Mouse (Mus musculus): ENCODE measurements around the gene Gls. TPM values are rescaled to one million over a fixed set of nuclear protein-coding genes. Genes with fewer than 3 reads are reported as not detected.

Gls gene
- polyA plus RNA-seq (2016; fragmentation: Nextera tagmentation; extraction: Ambion mirVana): 13.8 and 14.0 TPM in 2 replicates

GRCm38 (mm10) chr1:52233143-52233713 lies at the start of gene Gls:
Gene Gls (minus strand): TSS chr1:52233232.
- H3K36me3 ChIP-seq: no peaks in the 10 kb centered on the region
- no peaks in the 10 kb centered on the region for H3K9me3 ChIP-seq (replicated peaks)
- peak within 1 kb of the TSS; percentile 96 for H3K27ac ChIP-seq (replicated peaks)
- H3K4me1 ChIP-seq: peaks cover 26% of the 10 kb centered on the region
- H3K27me3 ChIP-seq (ENCODE audit: low read depth, poor library complexity, severe bottlenecking): peaks cover 12% of the 10 kb centered on the region
- H3K4me3 ChIP-seq: peak within 1 kb of the TSS; percentile 92
- under 1% methylated on average over 46 of the region's 46 CpGs for WGBS
- peak; percentile 96 for DNase-seq (ENCODE audit: low spot score)

GRCm38 (mm10) chr1:52279831-52280595 lies 47.0 kb upstream of the Gls start:
- DNase-seq (ENCODE audit: low spot score): no peak
- 64% methylated on average over 7 of the region's 7 CpGs for WGBS
- no peaks in the 10 kb centered on the region; the same call in 1 of the 2 replicates for H3K4me1 ChIP-seq
- no peaks in the 10 kb centered on the region for H3K27me3 ChIP-seq (ENCODE audit: low read depth, poor library complexity, severe bottlenecking)
- 0 out of 2 replicates have a peak overlapping the region, but pooled peaks have one; percentile 3 for H3K27ac ChIP-seq (replicated peaks)
- no peaks in the 10 kb centered on the region for H3K9me3 ChIP-seq (replicated peaks)
- no peak overlapping the region for H3K4me3 ChIP-seq
- no peaks in the 10 kb centered on the region for H3K36me3 ChIP-seq

GRCm38 (mm10) chr1:52279331-52279730 lies 46.3 kb upstream of the Gls start:
- Histone ChIP-seq H3K4me1 (no peaks in the 10 kb centered on the region; the same call in 1 of the 2 replicates), H3K27me3 (ENCODE audit: low read depth, poor library complexity, severe bottlenecking) (no peaks in the 10 kb centered on the region), H3K36me3 (no peaks in the 10 kb centered on the region), H3K27ac (replicated peaks) (no peak overlapping the region), H3K9me3 (replicated peaks) (no peaks in the 10 kb centered on the region), H3K4me3 (no peak overlapping the region)
- no peak for DNase-seq (ENCODE audit: low spot score)
- WGBS: 84% methylated on average over 3 of the region's 3 CpGs

- Histone ChIP-seq H3K27me3 (ENCODE audit: low read depth, poor library complexity, severe bottlenecking) (no peaks in the 10 kb centered on the region), H3K27ac (replicated peaks) (no peak overlapping the region), H3K4me1 (no peaks in the 10 kb centered on the region; the same call in 1 of the 2 replicates), H3K9me3 (replicated peaks) (no peaks in the 10 kb centered on the region), H3K4me3 (no peak overlapping the region), H3K36me3 (no peaks in the 10 kb centered on the region)
- DNase-seq (ENCODE audit: low spot score): no peak
- WGBS: 72% methylated on average over 6 of the region's 6 CpGs
Observed at GRCm38 (mm10) chr1:52278073-52278472, 45.0 kb upstream of the Gls start.

- Histone ChIP-seq H3K4me1 (no peaks in the 10 kb centered on the region), H3K4me3 (no peak overlapping the region), H3K36me3 (no peaks in the 10 kb centered on the region), H3K27me3 (ENCODE audit: low read depth, poor library complexity, severe bottlenecking) (no peaks in the 10 kb centered on the region), H3K27ac (replicated peaks) (no peak overlapping the region), H3K9me3 (replicated peaks) (no peaks in the 10 kb centered on the region)
- 83% methylated on average over 3 of the region's 3 CpGs for WGBS
- DNase-seq (ENCODE audit: low spot score): no peak
Observed at GRCm38 (mm10) chr1:52274210-52274609, 41.2 kb upstream of the Gls start.

GRCm38 (mm10) chr1:52272018-52272678 lies 39.1 kb upstream of the Gls start:
- Histone ChIP-seq H3K36me3 (no peaks in the 10 kb centered on the region), H3K27ac (replicated peaks) (no peak overlapping the region), H3K4me3 (no peak overlapping the region)

GRCm38 (mm10) chr1:52270354-52270753 lies 37.3 kb upstream of the Gls start:
- 86% methylated on average over 9 of the region's 9 CpGs for WGBS
- H3K27me3 ChIP-seq (ENCODE audit: low read depth, poor library complexity, severe bottlenecking): no peaks in the 10 kb centered on the region
- no peak for DNase-seq (ENCODE audit: low spot score)
- no peak overlapping the region for H3K27ac ChIP-seq (replicated peaks)
- H3K9me3 ChIP-seq (replicated peaks): no peaks in the 10 kb centered on the region
- no peaks in the 10 kb centered on the region for H3K36me3 ChIP-seq
- no peaks in the 10 kb centered on the region for H3K4me1 ChIP-seq
- H3K4me3 ChIP-seq: no peak overlapping the region

More at GRCm38 (mm10) chr1:52272018-52272678, 39.1 kb upstream of the Gls start:
- DNase-seq (ENCODE audit: low spot score): no peak
- WGBS: 84% methylated on average over 5 of the region's 5 CpGs
- Histone ChIP-seq H3K9me3 (replicated peaks) (no peaks in the 10 kb centered on the region), H3K27me3 (ENCODE audit: low read depth, poor library complexity, severe bottlenecking) (no peaks in the 10 kb centered on the region), H3K4me1 (no peaks in the 10 kb centered on the region)

- H3K36me3 ChIP-seq: no peaks in the 10 kb centered on the region
- no peak for DNase-seq (ENCODE audit: low spot score)
- no peak overlapping the region for H3K27ac ChIP-seq (replicated peaks)
- no peaks in the 10 kb centered on the region for H3K9me3 ChIP-seq (replicated peaks)
- 82% methylated on average over 4 of the region's 4 CpGs for WGBS
- no peak overlapping the region for H3K4me3 ChIP-seq
- H3K4me1 ChIP-seq: no peaks in the 10 kb centered on the region
- H3K27me3 ChIP-seq (ENCODE audit: low read depth, poor library complexity, severe bottlenecking): no peaks in the 10 kb centered on the region
Observed at GRCm38 (mm10) chr1:52269596-52269995, 36.6 kb upstream of the Gls start.

- Histone ChIP-seq H3K27ac (replicated peaks) (no peak overlapping the region), H3K4me1 (no peaks in the 10 kb centered on the region), H3K9me3 (replicated peaks) (no peaks in the 10 kb centered on the region), H3K4me3 (no peak overlapping the region), H3K27me3 (ENCODE audit: low read depth, poor library complexity, severe bottlenecking) (no peaks in the 10 kb centered on the region), H3K36me3 (no peaks in the 10 kb centered on the region)
- no peak for DNase-seq (ENCODE audit: low spot score)
- 92% methylated on average over 6 of the region's 6 CpGs for WGBS
Observed at GRCm38 (mm10) chr1:52268006-52268405, 35.0 kb upstream of the Gls start.

GRCm38 (mm10) chr1:52267606-52268005 lies 34.6 kb upstream of the Gls start:
- WGBS: 53% methylated on average over 3 of the region's 3 CpGs
- H3K4me1 ChIP-seq: no peaks in the 10 kb centered on the region
- DNase-seq (ENCODE audit: low spot score): peak; percentile 16
- no peaks in the 10 kb centered on the region for H3K9me3 ChIP-seq (replicated peaks)
- H3K36me3 ChIP-seq: no peaks in the 10 kb centered on the region
- H3K4me3 ChIP-seq: no peak overlapping the region
- no peak overlapping the region for H3K27ac ChIP-seq (replicated peaks)
- H3K27me3 ChIP-seq (ENCODE audit: low read depth, poor library complexity, severe bottlenecking): no peaks in the 10 kb centered on the region

GRCm38 (mm10) chr1:52265886-52266516 lies 33.0 kb upstream of the Gls start:
- Histone ChIP-seq H3K9me3 (replicated peaks) (no peaks in the 10 kb centered on the region), H3K27me3 (ENCODE audit: low read depth, poor library complexity, severe bottlenecking) (no peaks in the 10 kb centered on the region), H3K27ac (replicated peaks) (no peak overlapping the region), H3K36me3 (no peaks in the 10 kb centered on the region), H3K4me3 (no peak overlapping the region), H3K4me1 (no peaks in the 10 kb centered on the region)
- WGBS: 84% methylated on average over 3 of the region's 3 CpGs
- no peak for DNase-seq (ENCODE audit: low spot score)

- DNase-seq (ENCODE audit: low spot score): no peak
Observed at GRCm38 (mm10) chr1:52264290-52264689, 31.3 kb upstream of the Gls start.

More at GRCm38 (mm10) chr1:52264290-52264689, 31.3 kb upstream of the Gls start:
- Histone ChIP-seq H3K9me3 (replicated peaks) (no peaks in the 10 kb centered on the region), H3K27me3 (ENCODE audit: low read depth, poor library complexity, severe bottlenecking) (no peaks in the 10 kb centered on the region), H3K4me1 (no peaks in the 10 kb centered on the region), H3K4me3 (no peak overlapping the region), H3K36me3 (no peaks in the 10 kb centered on the region), H3K27ac (replicated peaks) (no peak overlapping the region)
- 84% methylated on average over 3 of the region's 3 CpGs for WGBS
